Mouse (Mus musculus) midbrain, embryonic 10.5 days (tissue): ENCODE data around the gene Tcf12. TPM values are rescaled to one million over a fixed set of nuclear protein-coding genes. Genes with fewer than 3 reads are reported as not detected.

Experiments
- DNase-seq: peaks from one replicate; pipeline ENCODE4 v3.0.0-alpha.2; 2017; ENCODE audit warnings: low spot score
- H3K27ac ChIP-seq: fragments of 300-500 bp; sonication (generic); replicated peaks from 2 replicates; pipeline ENCODE4 v1.5.1; 2016; ENCODE audit warnings: mild to moderate bottlenecking
- H3K27me3 ChIP-seq: fragments of 300-500 bp; sonication (generic); 2 replicates; pipeline ENCODE4 v1.6.1; 2016; ENCODE audit warnings: low read depth, mild to moderate bottlenecking; ENCODE audit not compliant: poor library complexity, severe bottlenecking
- H3K36me3 ChIP-seq: fragments of 300-500 bp; sonication (generic); 2 replicates; pipeline ENCODE4 v1.6.1; 2016; ENCODE audit warnings: mild to moderate bottlenecking, moderate library complexity
- H3K4me1 ChIP-seq: fragments of 300-500 bp; sonication (generic); 2 replicates; pipeline ENCODE4 v1.6.1; 2016
- H3K4me3 ChIP-seq: fragments of 300-500 bp; sonication (generic); 2 replicates; pipeline ENCODE4 v1.5.1; 2016; ENCODE audit warnings: mild to moderate bottlenecking, moderate library complexity
- H3K9me3 ChIP-seq: fragments of 300-500 bp; sonication (generic); replicated peaks from 2 replicates; pipeline ENCODE4 v1.6.1; 2016; ENCODE audit warnings: mild to moderate bottlenecking
- WGBS: fragments of 180-500 bp; shearing (Covaris S2); methylation state at CpG from one replicate; pipeline ENCODE4 v1.1.7; 2016; 5-methylcytosine and 5-hydroxymethylcytosine counted together
- polyA plus RNA-seq: library from polyadenylated mRNA; unstranded; fragments of >200 nt; fragmentation: Nextera tagmentation; extraction: Ambion mirVana; gene quantifications from 2 replicates; pipeline ENCODE4 v1.2.1, GENCODE M21; 2016

Gene Tcf12
- polyA plus RNA-seq, 1 experiment from 2014 or later: 165 TPM

- Histone ChIP-seq H3K4me3 (no peak overlapping the region), H3K27ac (peak overlapping the region; percentile 79), H3K9me3 (no peaks in the 10 kb centered on the region), H3K4me1 (peaks cover 37% of the 10 kb centered on the region), H3K36me3 (0 out of 2 replicates have a peak, but pooled peaks cover 5% of the 10 kb centered on the region), H3K27me3 (no peaks in the 10 kb centered on the region)
- DNase-seq: no peak
- WGBS: 15% methylated on average over 2 of the region's 2 CpGs
These were observed 276.4 kb downstream of the Tcf12 start for GRCm38 (mm10) chr9:71835203-71835815.

DNA sequence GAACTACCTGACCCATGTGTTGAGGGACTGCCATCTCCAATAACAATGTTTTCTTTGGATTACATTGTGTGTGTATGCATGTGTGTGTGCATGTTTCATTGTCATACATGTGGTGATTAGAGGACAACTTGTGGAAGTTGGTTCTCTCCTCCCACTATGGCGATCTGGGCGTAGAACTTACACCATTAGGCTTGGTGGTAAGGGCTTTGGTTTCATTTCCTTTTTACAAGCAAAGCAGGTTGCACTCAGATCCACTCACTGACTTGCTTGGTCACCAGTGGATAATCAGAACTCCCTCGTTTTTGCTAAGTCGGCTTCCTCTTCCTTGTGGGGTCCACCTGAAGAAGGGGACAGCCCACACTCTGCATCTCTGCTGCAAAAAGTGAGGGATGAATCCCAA, 277.0 kb downstream of the Tcf12 start:
- Histone ChIP-seq H3K27ac (peak overlapping the region; percentile 79), H3K9me3 (no peaks in the 10 kb centered on the region), H3K27me3 (no peaks in the 10 kb centered on the region), H3K36me3 (no peaks in the 10 kb centered on the region), H3K4me1 (peaks cover 42% of the 10 kb centered on the region), H3K4me3 (no peak overlapping the region)
- no peak for DNase-seq
- WGBS: 81% methylated on average over 4 of the region's 4 CpGs

GRCm38 (mm10) chr9:71831756-71832699, 279.6 kb downstream of the Tcf12 start:
- Histone ChIP-seq H3K27ac (peak overlapping the region; percentile 5), H3K4me3 (no peak overlapping the region), H3K4me1 (peaks cover 45% of the 10 kb centered on the region), H3K36me3 (no peaks in the 10 kb centered on the region), H3K27me3 (no peaks in the 10 kb centered on the region), H3K9me3 (no peaks in the 10 kb centered on the region)
- 40% methylated on average over 26 of the region's 26 CpGs for WGBS
- peak; percentile 70 for DNase-seq

DNA sequence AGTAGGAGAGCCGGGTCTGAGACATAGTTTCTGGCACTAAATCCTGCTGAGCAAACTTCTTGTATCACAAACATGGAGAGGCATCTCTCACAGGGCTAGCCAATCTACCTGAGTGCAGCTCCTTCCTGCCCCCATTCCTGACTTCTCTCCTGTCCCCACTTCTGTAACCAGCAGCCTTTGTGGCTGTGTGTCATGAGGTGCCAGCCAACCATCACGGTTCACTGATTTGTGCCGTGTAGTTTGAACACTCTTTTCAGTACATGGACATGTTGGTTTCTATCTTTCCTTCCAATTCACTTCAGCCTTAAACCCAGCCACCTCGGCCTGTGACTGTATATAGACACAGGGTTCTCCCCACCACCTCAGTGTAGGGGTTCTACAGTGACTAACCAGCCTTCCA, 280.7 kb downstream of the Tcf12 start:
- H3K27ac ChIP-seq: no peak overlapping the region
- peaks cover 41% of the 10 kb centered on the region for H3K4me1 ChIP-seq
- DNase-seq: no peak
- H3K4me3 ChIP-seq: no peak overlapping the region
- WGBS: 83% methylated on average over 4 of the region's 4 CpGs
- no peaks in the 10 kb centered on the region for H3K9me3 ChIP-seq
- no peaks in the 10 kb centered on the region for H3K27me3 ChIP-seq
- no peaks in the 10 kb centered on the region for H3K36me3 ChIP-seq

DNA sequence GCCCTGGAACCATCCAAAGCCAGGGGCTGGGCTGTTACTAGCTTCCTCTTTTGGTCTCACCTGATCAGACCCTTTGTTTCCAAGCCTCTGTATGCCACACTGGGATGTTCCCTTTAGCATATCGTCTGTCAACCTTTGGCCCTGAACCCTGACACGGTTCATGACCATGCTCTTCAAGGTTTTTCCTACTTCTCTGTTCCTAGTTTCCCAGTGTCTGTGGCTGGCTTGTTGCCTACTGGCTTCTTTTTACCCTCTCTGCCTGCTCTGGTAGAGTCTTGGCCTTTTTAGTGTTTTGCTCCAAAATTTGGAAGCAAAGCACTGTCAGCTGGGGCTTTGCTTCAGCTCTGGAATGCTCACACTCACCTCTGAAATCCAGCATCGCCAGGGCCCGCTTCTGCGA, 281.3 kb downstream of the Tcf12 start:
- H3K27me3 ChIP-seq: no peaks in the 10 kb centered on the region

GRCm38 (mm10) chr9:71829753-71830152, 281.9 kb downstream of the Tcf12 start:
- DNase-seq: no peak
- Histone ChIP-seq H3K27ac (peak overlapping the region; percentile 42; the same call in 1 of the 2 replicates), H3K4me3 (no peak overlapping the region), H3K27me3 (no peaks in the 10 kb centered on the region), H3K36me3 (no peaks in the 10 kb centered on the region), H3K9me3 (no peaks in the 10 kb centered on the region), H3K4me1 (peaks cover 32% of the 10 kb centered on the region)
- WGBS: 79% methylated on average over 3 of the region's 3 CpGs

More for the DNA sequence above, 281.3 kb downstream of the Tcf12 start:
- no peak for DNase-seq
- H3K4me1 ChIP-seq: peaks cover 38% of the 10 kb centered on the region
- no peaks in the 10 kb centered on the region for H3K9me3 ChIP-seq
- 92% methylated on average over 5 of the region's 5 CpGs for WGBS
- no peaks in the 10 kb centered on the region for H3K36me3 ChIP-seq
- H3K4me3 ChIP-seq: no peak overlapping the region
- H3K27ac ChIP-seq: no peak overlapping the region; the same call in 1 of the 2 replicates

GRCm38 (mm10) chr9:71829137-71829536, 282.5 kb downstream of the Tcf12 start:
- WGBS: 68% methylated on average over 6 of the region's 6 CpGs
- Histone ChIP-seq H3K27ac (no peak overlapping the region), H3K27me3 (no peaks in the 10 kb centered on the region), H3K9me3 (no peaks in the 10 kb centered on the region), H3K4me1 (peaks cover 29% of the 10 kb centered on the region), H3K36me3 (no peaks in the 10 kb centered on the region), H3K4me3 (no peak overlapping the region)
- no peak for DNase-seq

DNA sequence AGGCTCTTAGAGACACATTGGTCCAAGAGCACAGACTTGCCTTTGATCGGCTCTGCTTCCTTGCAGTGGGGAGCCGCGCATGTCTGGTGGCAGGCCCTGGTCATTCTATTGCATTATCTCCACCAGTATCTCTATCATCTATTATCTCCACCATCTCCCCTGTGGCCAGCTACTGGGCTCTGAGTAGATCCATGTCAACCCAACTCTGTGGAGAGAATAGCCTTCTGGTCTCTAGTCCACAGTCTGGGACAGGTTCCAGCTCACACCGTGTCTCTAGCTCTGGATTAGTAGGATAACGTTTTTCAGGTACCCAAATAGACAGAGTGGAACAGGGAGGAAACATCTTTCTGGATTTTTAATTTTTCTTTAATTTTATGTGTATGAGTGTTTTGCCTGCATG, 284.3 kb downstream of the Tcf12 start:
- H3K4me3 ChIP-seq: no peak overlapping the region
- no peaks in the 10 kb centered on the region for H3K36me3 ChIP-seq
- peaks cover 27% of the 10 kb centered on the region for H3K4me1 ChIP-seq
- no peaks in the 10 kb centered on the region for H3K27me3 ChIP-seq
- 94% methylated on average over 5 of the region's 5 CpGs for WGBS
- no peak overlapping the region for H3K27ac ChIP-seq
- no peak for DNase-seq
- no peaks in the 10 kb centered on the region for H3K9me3 ChIP-seq

- Histone ChIP-seq H3K4me1 (peaks cover 22% of the 10 kb centered on the region), H3K27me3 (no peaks in the 10 kb centered on the region), H3K4me3 (no peak overlapping the region), H3K36me3 (no peaks in the 10 kb centered on the region), H3K27ac (peak overlapping the region; percentile 46; the same call in 1 of the 2 replicates), H3K9me3 (no peaks in the 10 kb centered on the region)
- DNase-seq: no peak
- WGBS: 86% methylated on average over 12 of the region's 12 CpGs
These were observed 285.6 kb downstream of the Tcf12 start for GRCm38 (mm10) chr9:71826040-71826525.

GRCm38 (mm10) chr9:71822003-71822402, 289.7 kb downstream of the Tcf12 start:
- Histone ChIP-seq H3K27ac (no peak overlapping the region), H3K27me3 (no peaks in the 10 kb centered on the region), H3K36me3 (no peaks in the 10 kb centered on the region), H3K4me1 (peaks cover 19% of the 10 kb centered on the region), H3K9me3 (no peaks in the 10 kb centered on the region), H3K4me3 (no peak overlapping the region)
- no peak for DNase-seq
- 88% methylated on average over 3 of the region's 3 CpGs for WGBS

GRCm38 (mm10) chr9:71818453-71818852, 293.2 kb downstream of the Tcf12 start:
- WGBS: 93% methylated on average over 7 of the region's 7 CpGs
- H3K27me3 ChIP-seq: no peaks in the 10 kb centered on the region
- H3K9me3 ChIP-seq: no peaks in the 10 kb centered on the region
- peaks cover 11% of the 10 kb centered on the region; the same call in 1 of the 2 replicates for H3K4me1 ChIP-seq
- no peaks in the 10 kb centered on the region for H3K36me3 ChIP-seq
- no peak overlapping the region for H3K27ac ChIP-seq
- DNase-seq: no peak
- no peak overlapping the region for H3K4me3 ChIP-seq

DNA sequence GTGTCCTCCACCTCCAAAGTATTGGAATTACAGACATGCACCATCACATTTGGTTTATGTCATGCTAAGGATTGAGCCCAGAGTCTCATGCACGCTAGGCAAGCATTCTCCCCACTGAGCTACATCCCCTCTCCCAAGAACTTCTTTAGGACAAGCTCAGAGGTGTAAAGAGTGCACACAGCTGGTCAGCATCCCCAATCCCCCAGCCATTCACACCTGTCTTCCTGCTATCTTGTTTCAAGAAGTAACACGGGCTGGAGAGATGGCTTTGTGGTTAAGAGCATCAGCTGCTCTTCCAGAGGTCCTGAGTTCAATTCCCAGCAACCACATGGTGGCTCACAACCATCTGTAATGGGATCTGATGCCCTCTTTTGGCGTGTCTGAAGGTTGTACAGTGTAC, 295.6 kb downstream of the Tcf12 start:
- no peaks in the 10 kb centered on the region for H3K27me3 ChIP-seq
- H3K36me3 ChIP-seq: no peaks in the 10 kb centered on the region
- no peak for DNase-seq
- no peak overlapping the region for H3K4me3 ChIP-seq
- 65% methylated on average over 3 of the region's 3 CpGs for WGBS
- peaks cover 21% of the 10 kb centered on the region; the same call in 1 of the 2 replicates for H3K4me1 ChIP-seq
- no peaks in the 10 kb centered on the region for H3K9me3 ChIP-seq
- no peak overlapping the region for H3K27ac ChIP-seq

DNA sequence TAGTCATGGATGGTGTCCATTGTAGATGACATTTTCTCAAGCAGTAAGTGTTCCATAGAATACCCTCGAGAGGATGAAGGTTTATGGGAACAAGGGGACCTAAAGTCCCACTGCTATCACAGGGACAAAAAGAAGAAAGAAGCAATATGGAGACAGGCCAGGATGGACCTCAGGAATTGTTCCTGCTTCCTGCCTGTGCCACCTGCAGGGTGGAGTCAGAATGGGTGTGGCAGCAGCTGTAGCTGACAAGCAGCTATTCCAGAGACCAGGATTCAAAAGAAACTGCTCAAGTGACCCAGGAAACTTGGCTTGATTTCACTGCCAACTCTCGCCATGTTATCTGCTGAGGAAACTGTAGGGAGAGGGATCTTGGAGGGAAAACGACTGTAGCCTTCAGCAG, 298.1 kb downstream of the Tcf12 start:
- Histone ChIP-seq H3K9me3 (no peaks in the 10 kb centered on the region), H3K27ac (no peak overlapping the region), H3K27me3 (peaks cover 7% of the 10 kb centered on the region), H3K4me3 (no peak overlapping the region), H3K4me1 (peaks cover 24% of the 10 kb centered on the region), H3K36me3 (no peaks in the 10 kb centered on the region)
- no peak for DNase-seq
- WGBS: 79% methylated on average over 3 of the region's 3 CpGs
